ENCODE assay signal across 20 mouse cellular contexts in the genomic region with DNA sequence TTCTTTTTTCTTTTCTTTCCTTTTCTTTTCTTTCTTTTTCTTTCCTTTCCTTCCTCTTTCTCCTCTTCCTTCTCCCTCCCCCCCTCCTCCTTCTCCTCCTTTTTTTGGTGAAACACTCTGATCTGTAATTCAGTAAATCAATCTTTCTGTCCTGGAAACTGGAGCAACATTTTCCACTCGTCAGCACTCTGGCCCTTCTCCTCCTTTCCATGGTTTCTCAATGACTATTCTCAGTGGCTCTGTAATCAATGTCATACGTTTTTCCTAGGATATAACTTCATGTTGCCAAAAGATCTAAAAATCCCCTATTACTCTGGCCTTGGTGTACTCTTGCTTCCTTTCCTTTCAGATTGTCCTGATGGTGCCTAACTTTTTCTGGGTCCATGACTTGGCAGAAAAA.
"Had no signal": no experiment of that assay in that cellular context is flagged by ENCODE, and none has a peak within 500 bp of the region (broad histone marks: within the 10 kb centered on the region; RNA-seq: fewer than 3 reads in every experiment).

No protein-coding gene starts in this region.

- H3K36me3 ChIP-seq: kidney, embryonic 15.5 days; limb, embryonic 12.5 days; liver, embryonic 13.5 days; neural tube, embryonic 13.5 days had no signal

- H3K27me3 ChIP-seq: kidney, embryonic 15.5 days; limb, embryonic 12.5 days; liver, embryonic 13.5 days; neural tube, embryonic 13.5 days had no signal

- H3K4me2 ChIP-seq: kidney, embryonic 15.5 days; limb, embryonic 12.5 days; liver, embryonic 13.5 days; midbrain, embryonic 11.5 days; neural tube, embryonic 13.5 days had no signal

- H3K9ac ChIP-seq: kidney, embryonic 15.5 days; limb, embryonic 12.5 days; liver, embryonic 13.5 days; neural tube, embryonic 13.5 days had no signal

- DNase-seq: kidney, adult 11 months; kidney, adult 8-10 months; kidney, postnatal 10 days; kidney, postnatal 36 days; layer of hippocampus, postnatal 36 days; liver, embryonic 13.5 days; lung, adult 2 months; lung, postnatal 14 days; lung, postnatal 4 days; midbrain, embryonic 14.5 days; retina, postnatal 1 day; right cerebral cortex, postnatal 25 days; thymus, adult 18-20 months; thymus, postnatal 14 days; thymus, postnatal 4 days had no signal

- H3K4me1 ChIP-seq: kidney, embryonic 15.5 days; limb, embryonic 12.5 days; liver, embryonic 13.5 days; neural tube, embryonic 13.5 days had no signal

- H3K9me3 ChIP-seq: kidney, embryonic 15.5 days; limb, embryonic 12.5 days; liver, embryonic 13.5 days; neural tube, embryonic 13.5 days had no signal

- H3K4me3 ChIP-seq: kidney, embryonic 15.5 days; left cerebral cortex, adult 2 months; limb, embryonic 12.5 days; liver, embryonic 13.5 days; neural tube, embryonic 13.5 days had no signal

- H3K27ac ChIP-seq: kidney, embryonic 15.5 days; left cerebral cortex, adult 2 months; limb, embryonic 12.5 days; liver, embryonic 13.5 days; neural tube, embryonic 13.5 days had no signal
